Mouse (Mus musculus): ENCODE data around the gene Elk3. TPM values are rescaled to one million over a fixed set of nuclear protein-coding genes. Genes with fewer than 3 reads are reported as not detected.

Elk3 gene
- polyA plus RNA-seq, 1 experiment, result 76.0 TPM

- DNase-seq, result no peak
These were observed 5.0 kb downstream of the Elk3 start for GRCm38 (mm10) chr10:93305946-93306345.

GRCm38 (mm10) chr10:93303231-93303630 lies 7.7 kb downstream of the Elk3 start:
- Histone ChIP-seq H3K4me3 (replicated peaks; ENCODE audit: extremely low read depth, low read depth, low read length) (no peak overlapping the region), H3K4me1 (ENCODE audit: control insufficient read depth, insufficient read depth, low read length) (peaks cover 34% of the 10 kb centered on the region)
- no peak for DNase-seq
- 56% methylated on average over 4 of the region's 4 CpGs for WGBS
- TF ChIP-seq CTCF (IDR thresholded peaks at IDR 0.05; ENCODE audit: insufficient read depth, low read length), result no peak
- no peak for TF ChIP-seq POLR2A (IDR thresholded peaks at IDR 0.05; ENCODE audit: borderline replicate concordance, extremely low read depth, low read depth, low read length)

More at GRCm38 (mm10) chr10:93305946-93306345, 5.0 kb downstream of the Elk3 start:
- 32% methylated on average over 6 of the region's 6 CpGs for WGBS
- Histone ChIP-seq H3K4me1 (ENCODE audit: control insufficient read depth, insufficient read depth, low read length) (peaks cover 19% of the 10 kb centered on the region), H3K4me3 (replicated peaks; ENCODE audit: extremely low read depth, low read depth, low read length) (no peak overlapping the region)
- TF ChIP-seq POLR2A (IDR thresholded peaks at IDR 0.05; ENCODE audit: borderline replicate concordance, extremely low read depth, low read depth, low read length) (no peak), CTCF (IDR thresholded peaks at IDR 0.05; ENCODE audit: insufficient read depth, low read length) (no peak)

- Histone ChIP-seq H3K4me3 (replicated peaks; ENCODE audit: extremely low read depth, low read depth, low read length) (no peak overlapping the region), H3K4me1 (ENCODE audit: control insufficient read depth, insufficient read depth, low read length) (peaks cover 38% of the 10 kb centered on the region)
- TF ChIP-seq POLR2A (IDR thresholded peaks at IDR 0.05; ENCODE audit: borderline replicate concordance, extremely low read depth, low read depth, low read length) (no peak), CTCF (IDR thresholded peaks at IDR 0.05; ENCODE audit: insufficient read depth, low read length) (no peak)
- 44% methylated on average over 8 of the region's 8 CpGs for WGBS
- DNase-seq, result no peak
These were observed 9.1 kb downstream of the Elk3 start for GRCm38 (mm10) chr10:93301831-93302230.

GRCm38 (mm10) chr10:93298208-93298607 lies 12.7 kb downstream of the Elk3 start:
- Histone ChIP-seq H3K4me3 (replicated peaks; ENCODE audit: extremely low read depth, low read depth, low read length) (no peak overlapping the region), H3K4me1 (ENCODE audit: control insufficient read depth, insufficient read depth, low read length) (peaks cover 35% of the 10 kb centered on the region)
- TF ChIP-seq CTCF (IDR thresholded peaks at IDR 0.05; ENCODE audit: insufficient read depth, low read length), result no peak
- TF ChIP-seq POLR2A (IDR thresholded peaks at IDR 0.05; ENCODE audit: borderline replicate concordance, extremely low read depth, low read depth, low read length), result no peak
- DNase-seq, result no peak
- 34% methylated on average over 7 of the region's 7 CpGs for WGBS

- peaks cover 35% of the 10 kb centered on the region for H3K4me1 ChIP-seq (ENCODE audit: control insufficient read depth, insufficient read depth, low read length)
- WGBS, result 28% methylated on average over 5 of the region's 5 CpGs
- TF ChIP-seq CTCF (IDR thresholded peaks at IDR 0.05; ENCODE audit: insufficient read depth, low read length) (no peak), POLR2A (IDR thresholded peaks at IDR 0.05; ENCODE audit: borderline replicate concordance, extremely low read depth, low read depth, low read length) (no peak)
- DNase-seq, result no peak
- no peak overlapping the region for H3K4me3 ChIP-seq (replicated peaks; ENCODE audit: extremely low read depth, low read depth, low read length)
These were observed 13.2 kb downstream of the Elk3 start for GRCm38 (mm10) chr10:93297774-93298173.

GRCm38 (mm10) chr10:93294547-93295219 lies 16.3 kb downstream of the Elk3 start:
- Histone ChIP-seq H3K4me1 (ENCODE audit: control insufficient read depth, insufficient read depth, low read length) (peaks cover 31% of the 10 kb centered on the region), H3K4me3 (replicated peaks; ENCODE audit: extremely low read depth, low read depth, low read length) (no peak overlapping the region)
- no peak for DNase-seq
- TF ChIP-seq POLR2A (IDR thresholded peaks at IDR 0.05; ENCODE audit: borderline replicate concordance, extremely low read depth, low read depth, low read length) (no peak), CTCF (IDR thresholded peaks at IDR 0.05; ENCODE audit: insufficient read depth, low read length) (no peak)
- 29% methylated on average over 20 of the region's 20 CpGs for WGBS

GRCm38 (mm10) chr10:93293621-93294020 lies 17.3 kb downstream of the Elk3 start:
- no peak for DNase-seq
- TF ChIP-seq POLR2A (IDR thresholded peaks at IDR 0.05; ENCODE audit: borderline replicate concordance, extremely low read depth, low read depth, low read length) (no peak), CTCF (IDR thresholded peaks at IDR 0.05; ENCODE audit: insufficient read depth, low read length) (no peak)
- Histone ChIP-seq H3K4me1 (ENCODE audit: control insufficient read depth, insufficient read depth, low read length) (peaks cover 23% of the 10 kb centered on the region), H3K4me3 (replicated peaks; ENCODE audit: extremely low read depth, low read depth, low read length) (no peak overlapping the region)
- WGBS, result 32% methylated on average over 7 of the region's 7 CpGs

- peak; percentile 81 for DNase-seq
- TF ChIP-seq CTCF (IDR thresholded peaks at IDR 0.05; ENCODE audit: insufficient read depth, low read length) (peak; percentile 97), POLR2A (IDR thresholded peaks at IDR 0.05; ENCODE audit: borderline replicate concordance, extremely low read depth, low read depth, low read length) (no peak)
- Histone ChIP-seq H3K4me1 (ENCODE audit: control insufficient read depth, insufficient read depth, low read length) (peaks cover 25% of the 10 kb centered on the region), H3K4me3 (replicated peaks; ENCODE audit: extremely low read depth, low read depth, low read length) (no peak overlapping the region)
- 7% methylated on average over 6 of the region's 6 CpGs for WGBS
These were observed 19.1 kb downstream of the Elk3 start for GRCm38 (mm10) chr10:93291843-93292242.

GRCm38 (mm10) chr10:93291352-93291751 lies 19.6 kb downstream of the Elk3 start:
- peak; percentile 62 for DNase-seq
- WGBS, result 21% methylated on average over 7 of the region's 7 CpGs
- Histone ChIP-seq H3K4me3 (replicated peaks; ENCODE audit: extremely low read depth, low read depth, low read length) (no peak overlapping the region), H3K4me1 (ENCODE audit: control insufficient read depth, insufficient read depth, low read length) (peaks cover 23% of the 10 kb centered on the region)
- TF ChIP-seq POLR2A (IDR thresholded peaks at IDR 0.05; ENCODE audit: borderline replicate concordance, extremely low read depth, low read depth, low read length) (no peak), CTCF (IDR thresholded peaks at IDR 0.05; ENCODE audit: insufficient read depth, low read length) (peak; percentile 78)

GRCm38 (mm10) chr10:93289404-93289803 lies 21.5 kb downstream of the Elk3 start:
- no peak for TF ChIP-seq POLR2A (IDR thresholded peaks at IDR 0.05; ENCODE audit: borderline replicate concordance, extremely low read depth, low read depth, low read length)
- TF ChIP-seq CTCF (IDR thresholded peaks at IDR 0.05; ENCODE audit: insufficient read depth, low read length), result no peak
- no peak overlapping the region for H3K4me3 ChIP-seq (replicated peaks; ENCODE audit: extremely low read depth, low read depth, low read length)
- H3K4me1 ChIP-seq (ENCODE audit: control insufficient read depth, insufficient read depth, low read length), result peaks cover 28% of the 10 kb centered on the region
- DNase-seq, result no peak
- 53% methylated on average over 6 of the region's 6 CpGs for WGBS
